Mouse (Mus musculus): ENCODE data around the gene Csnk2a2. TPM values are rescaled to one million over a fixed set of nuclear protein-coding genes. Genes with fewer than 3 reads are reported as not detected.

The Csnk2a2 gene
- total RNA-seq, 4 experiments from 2014 or later, result 19.8 to 24.9 (median 22.2) TPM

DNA sequence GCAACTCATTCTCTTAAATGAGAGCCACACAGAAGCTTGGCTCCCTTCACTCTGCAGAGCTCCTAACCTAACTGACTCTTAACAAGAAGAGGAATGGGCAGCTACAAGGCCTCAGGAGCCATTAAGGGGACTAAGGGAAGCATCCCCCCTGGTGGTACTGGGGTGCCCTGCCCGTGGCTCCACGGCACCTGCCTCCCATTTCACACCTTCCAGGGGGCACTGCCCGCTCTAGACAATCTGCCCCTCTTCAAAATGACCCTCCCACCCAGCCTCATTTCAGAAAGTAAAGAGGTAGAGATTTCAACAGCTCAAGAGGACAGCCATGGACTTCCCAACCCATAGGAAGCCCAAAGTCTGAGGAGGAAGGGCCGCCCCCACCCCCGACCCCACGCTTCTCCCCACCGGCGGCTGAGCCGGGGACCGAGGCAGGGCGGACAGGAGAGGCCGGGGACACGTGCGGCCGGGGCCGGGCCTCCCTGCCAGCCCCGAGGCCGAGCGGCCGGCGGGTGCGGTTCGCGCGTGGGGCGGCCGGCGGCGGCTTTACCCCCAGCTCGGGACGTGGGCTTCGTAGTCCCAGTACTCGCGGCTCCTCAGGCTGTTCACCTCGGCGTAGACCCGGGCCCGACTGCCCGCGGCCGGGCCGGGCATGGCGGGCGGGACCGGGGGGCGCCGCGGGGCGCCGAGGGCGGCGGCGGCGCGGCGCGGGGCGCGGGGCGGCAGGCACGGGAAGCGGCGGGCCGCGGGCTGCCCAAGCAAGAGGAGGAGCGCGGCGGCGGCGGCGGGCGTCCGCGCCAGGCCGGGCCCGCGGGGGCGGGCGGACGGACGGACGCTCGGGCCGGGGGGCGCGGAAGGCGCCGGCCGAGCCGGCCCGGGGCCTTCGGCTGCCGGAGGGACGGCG lies 1.8 kb downstream of the Csnk2a2 start:
- DNase-seq (ENCODE audit: low spot score in 2 of 2), result no peak

DNA sequence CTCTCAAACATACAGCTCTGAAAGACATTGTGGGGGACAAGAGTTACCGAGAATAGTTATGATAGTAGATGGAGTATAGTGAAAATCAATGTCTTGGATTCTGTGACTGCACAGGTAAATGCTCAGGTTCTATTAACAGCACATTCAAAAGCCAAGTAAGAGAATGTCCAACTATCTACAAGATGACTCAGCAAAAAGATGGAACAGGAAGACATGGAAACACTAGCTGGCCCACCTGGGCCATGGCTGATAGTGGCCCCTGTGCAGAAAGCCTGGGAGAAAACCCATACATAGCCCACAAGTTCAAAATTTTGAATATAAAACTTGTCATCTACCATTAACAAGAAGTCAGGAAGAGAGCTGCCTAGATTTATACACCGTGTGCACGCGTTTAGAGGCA lies 19.8 kb downstream of the Csnk2a2 start:
- no peak for DNase-seq (ENCODE audit: low spot score in 2 of 2)

DNA sequence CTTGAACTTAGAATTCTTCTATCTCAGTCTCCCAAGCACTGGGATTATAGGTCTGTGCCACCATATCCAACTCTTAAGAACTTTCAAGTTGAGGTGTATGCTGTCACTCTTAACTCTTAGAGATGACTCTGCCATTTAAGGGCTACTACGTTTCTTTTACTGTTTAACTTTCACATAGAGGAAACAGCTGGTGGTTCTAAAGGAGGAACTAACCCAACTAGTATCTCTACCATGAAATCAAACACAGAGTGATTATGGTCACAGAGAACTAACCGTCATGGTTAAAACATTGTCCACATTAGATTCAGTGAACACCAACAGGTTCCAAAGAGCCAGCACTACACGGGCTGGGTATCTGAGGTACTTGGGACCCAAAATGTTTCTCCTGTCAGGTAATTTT lies 20.8 kb downstream of the Csnk2a2 start:
- DNase-seq (ENCODE audit: low spot score in 2 of 2), result no peak

DNA sequence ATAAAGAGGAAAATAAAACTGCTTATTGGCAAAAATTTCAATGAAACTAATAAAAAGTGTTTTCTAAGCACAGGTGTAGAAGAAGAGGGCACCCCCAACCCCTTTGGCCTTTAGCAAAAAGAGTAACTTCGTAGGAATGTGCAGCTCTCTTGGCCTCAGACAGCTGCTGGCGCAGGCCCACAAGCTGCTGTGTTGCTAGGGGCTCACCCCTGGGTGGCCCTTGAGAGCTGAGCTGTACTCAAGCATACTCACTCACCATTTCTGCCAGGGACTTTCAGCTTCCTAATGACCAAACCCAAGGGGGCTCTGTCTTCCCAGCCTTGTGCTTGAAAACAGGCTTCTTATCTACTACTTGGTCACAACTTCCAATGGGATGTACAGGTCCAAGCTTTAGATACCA lies 23.3 kb downstream of the Csnk2a2 start:
- DNase-seq (ENCODE audit: low spot score in 2 of 2), result no peak

DNA sequence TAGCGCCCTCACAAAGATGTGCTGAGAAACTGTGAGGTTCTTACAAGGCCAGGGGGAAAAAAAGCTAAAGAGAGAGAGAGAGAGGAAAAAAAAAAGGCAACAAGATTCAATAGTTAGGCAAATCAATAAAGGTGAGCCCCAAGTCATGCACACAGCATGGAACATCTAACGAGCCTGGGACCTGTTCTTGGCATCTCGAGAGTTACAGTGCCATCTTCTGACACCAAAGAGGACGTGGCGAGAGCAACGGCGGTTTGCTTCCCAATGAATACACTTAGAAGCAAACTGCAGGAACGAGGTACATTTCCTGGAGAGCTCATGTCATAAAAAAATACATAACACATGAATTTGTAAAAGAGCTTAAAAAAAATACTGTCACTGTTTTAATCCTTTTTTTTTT lies 37.3 kb downstream of the Csnk2a2 start:
- no peak for DNase-seq (ENCODE audit: low spot score in 2 of 2)

DNA sequence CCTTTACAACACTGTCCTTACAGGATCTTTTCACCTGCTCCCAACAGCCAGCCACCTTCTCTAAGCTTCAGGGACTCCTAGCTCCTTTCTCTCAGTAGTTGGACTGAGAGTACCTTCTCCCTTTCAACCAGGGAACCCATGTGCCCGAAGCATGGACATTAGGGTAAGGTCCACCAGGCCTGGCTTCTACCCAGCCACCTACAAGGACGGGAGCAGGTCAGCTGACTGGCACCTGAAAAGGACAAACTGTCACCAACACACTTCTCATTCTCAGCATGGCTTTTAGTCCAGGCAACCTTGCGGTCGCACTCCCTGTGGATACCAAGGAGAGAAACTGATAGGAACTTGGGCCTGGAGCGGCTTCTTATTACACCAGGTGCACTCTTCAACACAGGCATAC lies 39.6 kb downstream of the Csnk2a2 start:
- no peak for DNase-seq (ENCODE audit: low spot score in 2 of 2)

DNA sequence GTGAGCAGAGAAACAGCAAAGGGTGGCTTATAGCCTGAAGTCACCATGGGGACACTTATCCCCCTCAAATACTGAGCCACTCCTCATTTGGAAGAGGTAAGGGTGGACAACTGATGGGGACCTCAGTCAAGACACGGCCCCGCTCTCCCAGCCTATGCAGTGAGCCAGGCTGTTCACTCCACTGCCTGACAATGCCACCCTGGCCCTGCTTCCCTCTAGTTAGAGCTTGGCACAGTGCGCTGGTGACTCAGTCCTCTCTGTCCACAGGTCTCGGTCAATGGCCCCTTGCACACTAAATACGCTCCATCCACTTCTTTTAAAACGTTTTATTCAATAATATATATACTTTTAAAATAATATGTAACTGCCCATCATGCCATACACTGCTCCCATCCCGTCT lies 42.2 kb downstream of the Csnk2a2 start:
- no peak for DNase-seq (ENCODE audit: low spot score in 2 of 2)

DNA sequence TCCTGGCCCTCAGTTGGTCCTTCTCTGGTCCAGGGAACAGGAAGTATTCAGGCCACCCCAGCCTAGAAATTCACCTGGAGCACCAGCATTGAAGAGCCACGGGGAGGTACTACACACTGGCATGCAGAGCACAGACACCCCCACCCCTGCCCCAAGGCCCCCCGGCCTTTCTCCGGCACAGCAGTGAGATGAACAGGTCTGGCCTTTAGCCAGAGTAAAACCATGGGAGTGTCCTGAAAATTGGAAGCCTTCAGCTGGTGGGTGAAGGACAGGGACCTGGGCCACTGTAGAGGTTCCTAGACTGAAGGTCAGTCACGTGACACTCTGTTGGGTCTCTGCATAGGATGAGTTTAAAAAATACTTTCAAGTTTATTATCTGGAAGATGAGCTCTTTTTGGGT lies 44.8 kb downstream of the Csnk2a2 start:
- DNase-seq (ENCODE audit: low spot score in 2 of 2), result no peak

DNA sequence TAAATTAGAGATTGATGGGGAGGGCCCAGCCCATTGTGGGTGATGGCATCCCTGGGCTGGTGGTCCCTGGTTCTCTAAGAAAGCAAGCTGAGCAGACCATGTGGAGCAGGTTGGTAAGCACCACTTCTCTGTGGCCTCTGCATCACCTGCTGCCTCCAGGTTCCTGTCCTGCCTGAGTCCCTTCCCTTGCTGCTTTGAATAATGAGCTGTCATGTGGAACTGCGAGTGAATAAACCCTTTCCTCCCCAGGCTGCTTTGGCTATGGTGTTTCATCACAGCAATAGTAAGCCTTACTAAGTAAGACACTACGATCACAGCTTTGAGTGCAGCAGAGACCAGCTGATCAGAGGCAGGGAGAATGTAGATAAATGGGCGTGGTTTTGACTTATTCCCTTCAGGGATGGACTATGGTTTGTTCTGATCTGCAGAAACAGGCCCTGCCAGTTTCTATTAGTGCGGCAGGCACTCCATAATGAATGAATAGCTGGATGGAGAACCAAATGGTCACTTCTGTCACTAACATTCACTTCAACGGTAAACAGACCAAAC lies 48.3 kb downstream of the Csnk2a2 start:
- no peak for DNase-seq (ENCODE audit: low spot score in 2 of 2)

DNA sequence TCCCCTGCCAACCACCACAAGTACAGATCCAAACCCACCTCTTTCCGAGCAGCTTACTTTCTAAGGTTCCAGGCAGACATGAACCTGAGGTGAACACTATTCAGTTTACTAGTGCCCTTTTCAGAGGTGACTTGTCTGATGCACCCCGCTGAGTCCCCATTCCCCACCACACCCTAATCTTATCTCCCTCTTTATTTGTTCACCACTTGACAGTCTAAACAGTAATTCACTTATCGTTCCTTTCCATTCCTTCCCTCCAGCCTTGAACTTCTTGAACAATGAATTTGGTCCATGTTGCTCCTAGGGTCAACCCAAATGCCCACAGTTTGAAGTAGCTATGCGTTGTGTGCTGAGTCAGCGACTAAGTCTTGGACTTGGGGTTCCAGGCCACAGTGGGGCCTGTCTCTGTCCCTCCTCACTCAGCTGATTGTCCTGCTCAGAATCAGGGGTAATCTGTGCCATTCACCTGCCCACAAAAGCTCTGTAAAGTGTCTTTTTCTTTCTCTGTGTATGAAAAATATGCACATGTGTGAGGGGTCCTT lies 49.6 kb downstream of the Csnk2a2 start:
- no peak for DNase-seq (ENCODE audit: low spot score in 2 of 2)

DNA sequence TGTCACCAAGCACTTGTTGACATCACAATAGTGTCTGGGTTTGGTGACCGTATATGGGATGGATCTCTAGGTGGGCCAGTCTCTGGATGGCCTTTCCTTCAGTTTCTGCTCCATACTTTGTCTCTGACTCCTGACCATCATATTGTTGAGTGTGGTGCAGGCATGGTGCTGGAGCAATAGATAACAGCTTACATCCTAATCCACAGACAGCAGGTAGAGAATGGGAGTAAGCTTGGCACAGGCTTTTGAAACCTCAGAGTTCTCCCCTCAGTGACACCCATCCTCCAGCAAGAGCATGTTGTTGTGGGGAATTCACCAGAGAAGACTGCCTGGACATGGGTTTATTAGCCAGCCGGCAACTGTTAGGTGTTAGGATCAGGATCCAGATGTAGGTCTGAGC lies 50.4 kb downstream of the Csnk2a2 start:
- no peak for DNase-seq (ENCODE audit: low spot score in 2 of 2)

DNA sequence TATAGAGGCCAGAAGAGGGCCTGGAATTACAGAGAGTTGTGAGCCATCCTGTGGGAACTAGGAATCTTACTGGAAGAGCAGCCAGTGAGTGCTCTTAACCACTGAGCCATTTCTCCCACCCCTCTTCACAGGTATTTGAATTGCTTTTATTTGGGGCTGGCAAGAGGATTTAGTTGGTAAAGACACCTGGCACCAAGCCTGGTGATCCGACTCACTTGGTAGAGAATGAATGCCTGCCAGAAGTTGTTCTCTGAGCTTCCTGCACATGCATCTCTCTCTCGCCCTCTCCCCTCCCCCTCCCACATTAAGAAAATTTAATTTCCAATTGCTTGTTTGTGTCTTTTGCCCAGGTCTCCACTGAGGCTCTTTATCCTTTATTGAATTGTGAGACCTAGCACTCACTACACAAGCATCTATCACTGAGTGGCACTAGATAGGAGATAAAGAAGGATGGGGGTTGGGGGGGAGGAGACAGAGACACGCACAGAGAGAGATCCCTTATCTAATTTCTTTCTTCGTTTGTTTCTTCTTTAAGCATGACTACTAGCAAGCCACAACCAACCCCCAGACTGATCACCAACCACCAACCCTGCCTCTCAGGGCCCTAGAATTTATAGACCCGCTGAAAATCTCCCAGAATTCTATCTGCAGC lies 52.4 kb downstream of the Csnk2a2 start:
- no peak for DNase-seq (ENCODE audit: low spot score in 2 of 2)

DNA sequence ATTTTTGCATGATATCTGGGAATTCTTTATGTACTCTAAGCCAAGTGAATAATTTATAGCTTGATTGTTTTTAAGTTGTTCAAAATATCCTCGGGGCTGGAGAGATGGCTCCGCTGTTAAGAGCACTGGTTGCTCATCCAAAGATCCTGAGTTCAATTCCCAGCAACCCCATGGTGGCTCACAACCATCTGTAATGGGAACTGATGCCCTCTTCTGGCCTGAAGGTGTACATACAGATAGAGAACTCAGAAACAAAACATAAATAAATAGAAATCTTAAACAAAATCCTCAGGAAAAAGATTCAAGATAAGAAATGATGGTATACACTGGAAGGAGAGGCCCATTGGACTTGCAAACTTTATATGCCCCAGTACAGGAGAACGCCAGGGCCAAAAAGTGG lies 53.9 kb downstream of the Csnk2a2 start:
- DNase-seq (ENCODE audit: low spot score in 2 of 2), result no peak

DNA sequence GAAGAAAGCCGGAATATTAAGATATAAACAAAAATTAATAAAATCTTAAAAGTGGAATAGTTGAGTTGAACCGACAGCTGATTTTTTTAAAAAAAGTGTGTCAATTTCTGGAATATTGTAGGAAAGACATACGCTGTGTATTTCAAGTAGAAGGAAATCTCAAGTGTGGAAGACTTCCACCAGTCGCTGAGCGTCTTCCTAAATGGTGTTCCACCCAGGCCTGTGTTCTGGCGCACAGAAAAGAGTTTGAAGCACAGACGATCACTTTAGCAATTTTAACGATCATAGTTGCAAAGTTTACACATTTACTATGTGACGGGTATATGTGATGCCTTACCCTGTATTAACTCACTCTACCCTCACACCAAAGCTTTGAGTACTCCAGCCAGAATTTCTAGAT lies 54.4 kb downstream of the Csnk2a2 start:
- no peak for DNase-seq (ENCODE audit: low spot score in 2 of 2)

DNA sequence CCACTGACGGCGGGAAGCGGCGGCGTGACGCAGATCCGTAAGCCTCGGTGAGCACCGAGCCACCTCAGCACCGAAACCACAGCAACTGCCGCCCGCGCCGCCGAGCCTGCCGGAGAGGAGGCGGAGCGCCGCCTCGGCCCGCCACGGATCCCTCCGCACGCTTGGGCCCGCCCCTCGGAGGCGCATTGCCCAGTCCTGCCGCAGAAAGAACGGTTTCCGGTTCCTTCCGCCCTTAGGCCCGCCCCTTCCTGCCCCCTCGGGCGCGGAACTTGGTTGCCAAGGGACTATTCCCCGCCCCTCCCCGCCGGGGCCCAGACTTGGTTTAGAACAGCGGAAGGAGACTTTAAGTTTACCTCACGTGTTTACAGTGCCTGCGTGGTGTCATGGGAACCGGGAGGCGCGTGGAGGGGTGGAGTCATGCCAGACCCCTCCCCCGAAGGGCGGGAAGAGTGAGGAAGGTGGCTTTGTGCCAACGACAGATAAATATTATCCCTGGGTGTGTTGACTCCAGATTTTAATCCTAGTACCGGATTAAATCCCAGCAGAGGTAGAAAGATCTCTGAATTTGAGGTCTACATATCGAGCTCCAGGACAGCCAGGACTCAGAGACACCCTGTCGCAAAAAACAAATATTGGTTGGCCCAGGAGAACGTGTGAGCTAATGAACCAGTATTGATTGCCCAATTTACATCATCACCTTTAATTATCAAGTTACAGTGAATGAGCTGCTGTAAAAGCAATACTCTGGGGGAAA lies 55.0 kb downstream of the Csnk2a2 start, which contains the start of gene Cfap20:
Gene Cfap20 (minus strand): TSS at position 184 of the 754 bp plus-strand sequence.
- DNase-seq (ENCODE audit: low spot score in 2 of 2), result peak; percentile 99

DNA sequence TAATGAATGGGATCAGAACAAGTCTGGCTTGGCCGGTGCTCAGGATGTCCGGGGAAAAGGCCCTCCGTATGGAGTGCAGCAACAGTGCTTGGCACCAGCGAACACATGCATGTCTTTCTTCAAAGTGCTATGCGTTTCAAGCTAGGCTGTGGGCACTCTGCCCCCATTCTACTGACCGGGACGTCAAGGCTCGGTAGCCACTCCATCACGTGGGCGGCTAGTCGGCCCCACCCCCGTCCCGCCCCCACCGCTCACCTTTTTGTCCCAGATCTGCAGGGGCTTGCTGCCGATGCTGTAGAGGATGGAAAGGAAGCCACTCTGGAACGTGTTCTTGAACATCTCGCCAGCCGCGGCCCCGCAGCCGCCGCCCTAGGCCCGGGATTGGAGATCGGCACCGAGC lies 55.6 kb downstream of the Csnk2a2 start:
- peak in 1 of 2 experiments; percentile 28 for DNase-seq (ENCODE audit: low spot score in 2 of 2)

DNA sequence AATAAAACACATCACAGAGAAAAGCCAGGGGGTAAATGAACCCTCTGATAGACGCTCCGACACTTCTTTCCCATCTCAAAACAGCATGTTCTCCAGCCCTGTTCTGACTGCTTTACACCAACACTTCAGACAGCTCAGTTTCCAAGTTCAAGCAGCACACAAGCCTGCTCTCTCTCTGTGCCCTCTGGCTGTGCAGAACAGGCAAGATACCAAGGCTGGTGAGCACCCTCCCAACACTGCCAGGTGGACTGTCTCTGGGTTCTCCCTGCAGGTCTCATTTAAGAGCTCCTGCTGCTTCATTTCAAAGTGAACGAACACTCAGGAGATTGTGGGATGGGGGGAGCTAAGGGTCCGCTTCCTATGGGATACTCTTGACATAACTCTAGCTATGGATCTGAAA lies 56.7 kb downstream of the Csnk2a2 start:
- DNase-seq (ENCODE audit: low spot score in 2 of 2), result no peak

DNA sequence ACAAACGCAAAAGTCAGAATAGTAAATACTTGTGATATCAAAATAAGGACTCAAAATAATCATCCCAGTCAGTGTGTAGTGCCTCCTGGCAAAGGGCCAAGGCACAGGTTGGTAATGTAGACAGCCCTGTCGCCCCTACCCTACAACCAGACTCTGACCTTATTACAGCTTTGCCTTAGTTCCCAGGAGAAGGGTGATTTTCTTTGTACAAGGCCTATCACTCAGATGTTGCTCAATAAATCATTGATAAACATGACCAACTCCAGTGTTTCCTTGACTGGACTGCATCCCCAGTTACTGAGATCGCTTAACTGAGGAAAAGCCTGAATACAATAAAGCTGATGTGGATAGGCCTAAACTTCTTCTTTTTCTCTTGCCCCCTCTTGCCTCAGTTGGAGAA lies 57.4 kb downstream of the Csnk2a2 start:
- no peak for DNase-seq (ENCODE audit: low spot score in 2 of 2)

DNA sequence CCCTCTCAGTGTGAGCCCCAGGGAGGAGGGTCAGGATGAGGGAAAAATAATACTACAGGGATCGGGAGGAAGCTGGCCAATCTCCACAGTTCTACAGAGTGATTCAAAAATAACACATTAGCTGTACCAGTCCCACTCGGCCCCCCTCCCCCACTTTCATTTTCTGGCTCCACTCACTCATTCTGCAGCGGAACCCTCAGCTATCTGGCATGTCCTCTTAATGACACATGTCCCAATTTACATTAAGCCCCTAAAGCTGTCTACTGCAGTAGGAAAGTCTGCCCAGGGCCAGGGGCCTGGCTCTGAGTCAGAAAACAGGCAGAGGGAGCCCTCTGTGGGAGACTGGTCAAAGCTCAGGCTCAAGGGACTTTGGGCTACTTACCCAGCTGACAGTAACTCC lies 59.9 kb downstream of the Csnk2a2 start:
- peak; percentile 30 to 34 for DNase-seq (ENCODE audit: low spot score in 2 of 2)

DNA sequence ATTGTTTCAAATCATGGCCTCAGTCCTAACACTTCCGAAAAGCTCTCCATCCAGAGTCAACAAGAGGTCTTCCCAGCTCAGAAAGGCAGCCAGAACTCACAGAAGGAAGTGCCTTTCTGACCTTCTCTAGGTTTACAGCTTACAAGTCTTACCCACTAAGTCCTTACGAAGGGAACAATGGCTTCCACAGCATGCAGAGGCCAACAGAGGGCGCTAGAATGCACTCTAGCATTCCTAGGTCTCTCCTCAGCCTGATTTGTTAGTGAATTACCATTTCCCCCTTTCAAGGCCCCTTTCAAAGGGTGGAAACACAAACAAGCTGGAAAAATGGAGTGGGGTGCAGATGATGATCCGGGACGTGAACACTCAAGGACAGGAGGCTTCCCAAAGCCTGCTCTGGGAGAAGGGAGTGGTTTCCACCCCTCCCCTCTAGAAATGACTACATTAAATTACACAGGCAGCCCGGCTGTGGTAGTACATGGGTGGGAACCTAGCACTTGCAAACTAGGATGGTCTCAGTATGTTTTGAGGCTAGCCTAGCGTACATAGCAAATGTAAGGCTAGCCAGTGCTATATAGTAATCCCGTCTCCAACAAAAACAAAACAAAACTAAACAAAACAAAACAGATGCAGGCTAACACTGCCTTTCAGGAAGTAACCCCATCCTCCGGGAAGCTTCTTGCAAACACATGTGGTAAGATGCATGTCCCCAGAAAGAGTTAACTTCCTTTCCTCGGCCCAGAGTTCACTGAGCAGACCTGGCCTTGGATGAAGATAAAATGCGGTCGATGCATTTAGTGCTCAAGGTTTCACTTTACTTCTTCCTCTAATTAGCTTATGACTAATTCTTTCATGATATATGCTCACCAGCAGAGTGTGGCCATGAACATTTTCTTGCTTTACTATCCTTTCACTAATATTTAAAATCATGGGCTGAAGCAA lies 62.0 kb downstream of the Csnk2a2 start:
- DNase-seq (ENCODE audit: low spot score in 2 of 2), result peak; percentile 23 to 40
